Mouse (Mus musculus) lung, postnatal 0 days (tissue): Measurements from ENCODE around the gene Tspan17.

ENCODE experiments used
- CTCF ChIP-seq: IDR thresholded peaks from 2 replicates; pipeline ENCODE4 v1.5.1; 2016; ENCODE audit warnings: antibody characterized with exemption, mild to moderate bottlenecking
- EP300 ChIP-seq: IDR thresholded peaks from 2 replicates; pipeline ENCODE4 v1.6.1; 2016; ENCODE audit warnings: antibody characterized with exemption, mild to moderate bottlenecking, control low read depth

DNA sequence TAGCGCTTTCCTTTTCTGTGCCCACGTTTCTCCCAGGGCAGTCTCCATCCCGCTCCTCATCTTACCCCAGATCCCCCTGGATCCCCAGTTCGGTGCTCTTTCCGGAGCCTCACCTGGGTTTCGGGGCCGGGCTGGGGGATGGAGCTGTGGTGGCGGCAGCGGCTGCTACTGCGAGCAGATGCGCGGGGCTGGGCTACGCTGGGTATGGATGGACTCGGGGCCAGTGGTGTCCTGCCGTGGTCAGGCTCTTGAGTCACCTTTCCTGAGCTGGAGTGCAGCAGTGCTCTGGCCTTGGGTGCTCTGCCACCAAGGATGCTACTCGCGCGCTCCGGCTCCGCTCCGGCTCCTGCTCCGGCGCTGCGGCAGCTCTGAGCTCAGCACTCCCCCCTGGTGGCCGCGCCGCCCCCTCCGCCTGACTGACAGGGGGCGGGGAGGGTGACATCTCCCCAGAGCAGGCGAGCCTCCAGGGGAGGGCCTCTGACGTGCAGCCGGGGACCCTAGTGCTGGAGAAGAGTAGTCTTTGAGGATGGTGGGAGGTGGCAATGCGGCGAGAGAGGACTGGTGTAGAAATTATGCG lies 22.9 kb upstream of the Tspan17 start, which contains the start of gene Sncb:
- TF ChIP-seq EP300, result no peak
- peak; percentile 73 for TF ChIP-seq CTCF
